Mouse (Mus musculus): Measurements from ENCODE around the gene Ppm1e. TPM values are rescaled to one million over a fixed set of nuclear protein-coding genes. Genes with fewer than 3 reads are reported as not detected.

The Ppm1e gene
- polyA plus RNA-seq, 1 experiment from 2014 or later: 28.6 TPM

DNA sequence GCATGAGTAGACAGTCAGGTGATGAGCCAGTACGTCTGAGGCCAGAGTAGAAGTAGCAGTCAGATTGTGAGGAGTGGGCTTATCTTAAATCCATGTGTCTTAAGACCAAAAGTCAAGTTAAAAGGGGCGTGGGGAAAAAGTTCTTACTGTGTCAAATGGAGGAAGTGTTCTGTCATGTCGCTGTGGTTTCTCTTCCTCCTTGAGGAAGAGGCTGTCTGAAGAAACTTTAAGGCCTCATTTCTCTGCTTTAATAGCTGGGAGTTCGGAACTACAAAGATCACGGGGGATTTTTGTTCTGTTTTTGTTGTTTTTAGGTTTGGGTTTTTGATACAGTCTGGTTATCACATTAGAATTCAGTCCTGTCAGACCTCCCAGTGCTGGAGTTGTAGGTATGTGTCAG lies 146.5 kb downstream of the Ppm1e start:
- Histone ChIP-seq H3K9ac (no peak overlapping the region), H3K27me3 (no peaks in the 10 kb centered on the region), H3K9me3 (no peaks in the 10 kb centered on the region), H3K4me2 (no peak overlapping the region), H3K4me3 (no peak overlapping the region), H3K4me1 (replicated peaks) (no peaks in the 10 kb centered on the region), H3K36me3 (peaks cover 12% of the 10 kb centered on the region), H3K27ac (replicated peaks) (no peak overlapping the region)
- ATAC-seq (ENCODE audit: low FRiP score, low read depth): no peak
- 83% methylated on average over 5 of the region's 5 CpGs for WGBS

Other genes with a start within 250 kb of the Ppm1e start
- gene Ska2, start 249.8 kb downstream of the Ppm1e start, polyA plus RNA-seq (2015; fragmentation: Nextera tagmentation; extraction: Ambion mirVana): 40.8 and 41.2 TPM in 2 replicates
- 84.7 and 88.2 TPM in 2 replicates for gene Trim37, start 231.9 kb downstream of the Ppm1e start, polyA plus RNA-seq (2015; fragmentation: Nextera tagmentation; extraction: Ambion mirVana)
- gene Rad51c, start 45.9 kb upstream of the Ppm1e start, polyA plus RNA-seq (2015; fragmentation: Nextera tagmentation; extraction: Ambion mirVana): 4.7 and 4.9 TPM in 2 replicates
- gene Tex14, start 46.0 kb upstream of the Ppm1e start, polyA plus RNA-seq (2015; fragmentation: Nextera tagmentation; extraction: Ambion mirVana): 1.7 and 1.9 TPM in 2 replicates
- not detected in 2 replicates for gene Gm11492, start 207.6 kb upstream of the Ppm1e start, polyA plus RNA-seq (2015; fragmentation: Nextera tagmentation; extraction: Ambion mirVana)
- 30.9 and 32.2 TPM in 2 replicates for gene Sept4, start 209.9 kb upstream of the Ppm1e start, polyA plus RNA-seq (2015; fragmentation: Nextera tagmentation; extraction: Ambion mirVana)
- gene Mtmr4, start 233.1 kb upstream of the Ppm1e start, polyA plus RNA-seq (2015; fragmentation: Nextera tagmentation; extraction: Ambion mirVana): 50.1 and 50.7 TPM in 2 replicates